Mouse (Mus musculus) urinary bladder, postnatal 4 days (tissue): Measurements from ENCODE around the gene Ttll11.

Experiments
- DNase-seq, 2 experiments: peaks; one replicate each; pipeline ENCODE4 v3.0.0; 2021 to 2022; ENCODE audit warnings: low spot score in 2 of 2

The Ttll11 gene

GRCm38 (mm10) chr2:35854877-35855276 is 124.8 kb downstream of the Ttll11 start:
- no peak for DNase-seq

- no peak for DNase-seq
These were observed 126.7 kb downstream of the Ttll11 start for GRCm38 (mm10) chr2:35852971-35853370.

- DNase-seq: no peak
These were observed 127.6 kb downstream of the Ttll11 start for GRCm38 (mm10) chr2:35852164-35852509.

GRCm38 (mm10) chr2:35851420-35852163 is 128.1 kb downstream of the Ttll11 start:
- no peak for DNase-seq

GRCm38 (mm10) chr2:35849632-35850230 is 130.0 kb downstream of the Ttll11 start:
- no peak for DNase-seq

GRCm38 (mm10) chr2:35845611-35846504 is 133.9 kb downstream of the Ttll11 start:
- no peak for DNase-seq

- DNase-seq: no peak
These were observed 135.6 kb downstream of the Ttll11 start for GRCm38 (mm10) chr2:35843896-35844690.

- DNase-seq: no peak
These were observed 136.8 kb downstream of the Ttll11 start for GRCm38 (mm10) chr2:35842780-35843474.

GRCm38 (mm10) chr2:35841841-35842420 is 137.8 kb downstream of the Ttll11 start:
- DNase-seq: no peak

- DNase-seq: no peak
These were observed 138.5 kb downstream of the Ttll11 start for GRCm38 (mm10) chr2:35840956-35841816.

GRCm38 (mm10) chr2:35838751-35839479 is 140.8 kb downstream of the Ttll11 start:
- no peak for DNase-seq

GRCm38 (mm10) chr2:35834198-35834913 is 145.4 kb downstream of the Ttll11 start:
- no peak for DNase-seq

- no peak for DNase-seq
These were observed 146.2 kb downstream of the Ttll11 start for GRCm38 (mm10) chr2:35833546-35833945.

- no peak for DNase-seq
These were observed 146.8 kb downstream of the Ttll11 start for GRCm38 (mm10) chr2:35832742-35833425.

- no peak for DNase-seq
These were observed 147.7 kb downstream of the Ttll11 start for GRCm38 (mm10) chr2:35831904-35832581.

GRCm38 (mm10) chr2:35830966-35831903 is 148.5 kb downstream of the Ttll11 start:
- DNase-seq: no peak
